Mouse (Mus musculus) C2C12 (cell line): ENCODE data around the gene Pitpnm3.

Experiments
- CEBPB ChIP-seq: IDR thresholded peaks from one replicate; pipeline ENCODE4 v1.6.1; 2011; ENCODE audit warnings: low read depth, mild to moderate bottlenecking, control low read depth, moderate library complexity
- CTCF ChIP-seq: IDR thresholded peaks from one replicate; pipeline ENCODE4 v1.5.1; 2011; ENCODE audit not compliant: control insufficient read depth, insufficient read depth, insufficient read length
- MAX ChIP-seq: IDR thresholded peaks from one replicate; pipeline ENCODE4 v1.6.1; 2011; ENCODE audit warnings: mild to moderate bottlenecking, control low read depth
- MYOD1 ChIP-seq: IDR thresholded peaks from one replicate; pipeline ENCODE4 v1.6.1; 2011; ENCODE audit warnings: low read depth; ENCODE audit not compliant: control insufficient read depth, insufficient read length
- MYOG ChIP-seq: IDR thresholded peaks from one replicate; pipeline ENCODE4 v1.6.1; 2011; ENCODE audit not compliant: control insufficient read depth, insufficient read length; ENCODE audit errors: extremely low read depth
- USF1 ChIP-seq: IDR thresholded peaks from one replicate; pipeline ENCODE4 v1.6.1; 2011; ENCODE audit warnings: low read depth, mild to moderate bottlenecking, control low read depth, moderate library complexity

DNA sequence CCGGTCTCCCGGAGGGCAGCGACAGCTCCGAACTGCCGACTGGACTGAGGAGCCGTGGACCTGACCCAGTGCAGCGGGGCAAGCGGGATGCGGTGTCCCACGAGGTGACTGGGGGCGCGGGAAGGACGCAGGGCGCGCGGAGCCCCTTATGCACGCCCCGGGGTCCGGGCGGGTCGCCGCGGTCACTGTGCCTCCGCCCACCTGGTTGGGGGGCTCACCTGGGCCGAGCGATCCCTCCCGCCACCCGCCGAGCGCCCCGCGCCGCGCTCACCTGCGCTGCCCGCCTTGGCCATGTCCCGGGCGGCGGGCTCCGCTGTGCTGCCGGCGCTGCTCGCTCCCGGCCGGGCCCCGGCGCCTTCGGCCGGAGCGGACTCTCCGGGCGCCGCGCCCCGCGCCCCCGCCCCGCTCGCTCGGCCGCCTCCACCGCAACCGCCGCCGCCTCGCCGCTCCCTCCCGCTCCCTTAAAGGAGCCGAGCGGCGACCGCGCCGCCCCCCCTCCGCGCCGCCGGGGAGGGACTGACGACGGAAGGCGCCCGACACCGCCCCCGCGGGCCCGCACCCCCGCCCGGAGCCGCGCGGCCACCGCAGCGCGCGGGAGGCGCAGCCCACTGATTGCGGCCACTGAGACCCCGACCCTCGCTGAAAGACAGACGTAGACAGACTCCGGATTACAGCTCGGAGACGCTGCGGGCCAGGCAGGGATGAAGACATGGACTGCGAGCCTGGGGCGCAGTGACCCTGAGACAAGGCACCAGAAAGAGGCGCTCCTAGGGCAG, at the start of gene Pitpnm3:
- TF ChIP-seq MYOD1 = no peak
- no peak for TF ChIP-seq CTCF
- no peak for TF ChIP-seq USF1
- TF ChIP-seq MAX = no peak
- TF ChIP-seq MYOG = no peak
- no peak for TF ChIP-seq CEBPB
